Mouse (Mus musculus): ENCODE results near the gene Eid2.
A peak's percentile ranks its signal among the peaks of the same experiment; 100 is the strongest.
"Not testable (repeated sequence)": the region's sequence is repeated elsewhere in the genome, so short reads cannot be mapped to it uniquely, and the experiment has no call there.

The Eid2 gene

DNA sequence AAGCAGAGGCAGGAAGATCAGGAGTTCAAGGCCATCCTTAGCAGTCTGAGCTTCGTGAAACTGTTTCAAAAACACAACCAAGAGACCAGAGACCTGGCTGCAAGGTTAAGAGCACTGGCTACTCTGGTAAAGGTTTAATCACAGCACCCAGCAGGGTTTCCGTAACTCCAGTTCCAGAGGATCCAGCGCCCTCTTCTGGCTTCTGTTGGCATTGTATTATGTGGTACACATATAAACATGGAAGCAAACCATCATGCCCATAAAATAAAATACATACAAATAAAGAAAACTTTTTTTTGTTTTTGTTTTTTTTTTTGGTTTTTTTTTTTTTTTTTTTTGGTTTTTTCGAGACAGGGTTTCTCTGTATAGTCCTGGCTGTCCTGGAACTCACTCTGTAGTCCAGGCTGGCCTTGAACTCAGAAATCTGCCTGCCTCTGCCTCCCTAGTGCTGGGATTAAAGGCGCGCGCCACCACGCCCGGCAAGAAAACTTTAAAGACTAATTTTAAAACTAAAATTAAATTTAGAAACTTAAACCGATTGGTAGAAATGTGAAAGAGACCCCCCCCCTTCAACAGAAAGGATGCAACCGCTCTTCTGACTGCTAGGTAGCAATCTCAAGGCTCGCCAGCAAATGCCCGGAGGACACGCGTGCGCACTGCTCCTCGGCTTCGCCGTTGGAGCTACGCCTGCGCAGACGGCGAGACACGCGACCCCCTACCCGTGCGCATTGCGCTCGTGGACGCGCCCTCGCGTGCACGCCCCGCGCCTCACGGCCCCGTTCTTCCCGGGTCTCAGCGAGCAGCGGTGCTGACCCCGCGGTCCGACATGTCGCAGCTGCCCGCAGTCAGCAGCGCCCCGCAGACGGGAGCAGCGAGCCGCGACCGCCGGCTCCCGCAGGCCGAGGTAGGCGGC lies at the start of gene Eid2:
Eid2 (plus strand) TSS at position 753 of the 913 bp plus-strand sequence.
- peak; percentile 86 for DNase-seq (ENCODE audit: low spot score in 2 of 2)

DNA sequence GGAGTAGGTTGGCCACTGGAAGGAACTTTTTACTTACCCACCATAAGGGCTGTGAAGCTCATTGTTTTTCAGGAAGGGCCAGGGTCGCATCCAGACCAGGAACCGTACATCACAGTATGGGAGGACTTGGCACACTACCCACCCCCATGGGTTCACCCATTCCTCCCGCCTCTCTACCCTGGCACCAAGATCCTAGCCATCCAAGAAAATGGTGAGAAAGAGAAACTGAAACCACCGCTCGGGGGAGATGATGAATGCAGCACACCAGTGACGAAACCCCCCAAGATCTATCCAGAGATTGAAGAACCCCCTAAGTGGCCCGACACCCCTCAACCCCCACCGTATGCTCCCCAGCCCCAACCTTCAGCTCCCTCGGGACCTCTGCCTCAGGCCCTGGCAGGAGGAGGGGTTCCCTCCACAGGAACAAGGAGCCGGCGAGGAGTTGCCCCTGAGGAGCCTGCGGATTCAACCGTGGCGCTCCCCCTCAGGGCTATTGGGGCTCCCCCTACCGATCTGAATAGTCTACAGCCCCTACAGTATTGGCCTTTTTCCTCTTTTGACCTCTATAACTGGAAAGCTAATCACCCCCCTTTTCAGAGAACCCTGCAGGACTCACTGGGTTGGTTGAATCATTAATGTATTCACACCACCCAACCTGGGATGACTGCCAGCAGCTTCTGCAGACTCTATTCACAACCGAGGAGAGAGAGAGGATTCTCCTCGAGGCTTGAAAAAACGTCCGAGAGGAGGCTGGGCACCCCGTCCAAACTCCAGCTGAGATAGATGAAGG lies 48.5 kb upstream of the Eid2 start:
- DNase-seq (ENCODE audit: low spot score in 2 of 2): peak; percentile 45 to 55

DNA sequence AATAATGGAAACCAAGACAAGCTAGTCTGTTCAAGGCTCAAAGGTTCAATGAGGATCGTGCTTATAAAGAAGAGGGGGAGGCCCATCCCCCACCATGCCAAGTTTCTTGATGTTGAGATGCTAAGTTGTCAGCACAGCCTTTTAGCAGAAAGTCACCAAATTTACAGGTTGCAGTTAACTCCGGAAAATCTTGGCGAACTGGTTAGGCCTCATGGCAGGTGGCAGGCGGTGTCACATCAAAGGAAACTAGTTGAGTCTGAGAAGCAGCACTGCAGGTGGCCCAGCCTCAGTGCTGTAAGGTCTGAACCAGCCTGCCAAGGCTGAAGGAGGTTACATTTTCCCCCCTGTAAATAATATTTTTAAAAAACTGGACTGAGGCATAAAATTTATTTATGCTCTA lies 40.8 kb upstream of the Eid2 start:
- not testable (repeated sequence) for DNase-seq (ENCODE audit: low spot score in 2 of 2)

DNA sequence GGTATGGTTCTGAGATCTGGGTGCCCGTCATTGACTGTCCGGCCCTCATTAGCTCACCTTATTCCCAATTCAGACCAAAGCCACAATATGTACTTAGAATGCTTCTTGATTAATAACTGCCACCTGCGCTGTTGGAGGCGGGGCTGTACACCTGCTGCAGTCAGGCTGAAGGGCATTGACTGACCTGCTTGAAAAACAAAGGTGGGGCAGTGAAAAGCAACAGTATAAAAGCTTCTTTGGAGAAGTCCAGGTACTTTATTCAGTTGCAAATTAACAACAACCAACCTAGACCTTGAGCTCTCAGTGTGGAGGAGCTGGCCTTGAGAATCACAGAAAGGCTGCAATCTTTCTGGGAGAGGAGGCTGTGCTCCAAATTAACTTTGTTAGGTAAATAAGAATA lies 40.3 kb upstream of the Eid2 start:
- DNase-seq (ENCODE audit: low spot score in 2 of 2): not testable (repeated sequence)

DNA sequence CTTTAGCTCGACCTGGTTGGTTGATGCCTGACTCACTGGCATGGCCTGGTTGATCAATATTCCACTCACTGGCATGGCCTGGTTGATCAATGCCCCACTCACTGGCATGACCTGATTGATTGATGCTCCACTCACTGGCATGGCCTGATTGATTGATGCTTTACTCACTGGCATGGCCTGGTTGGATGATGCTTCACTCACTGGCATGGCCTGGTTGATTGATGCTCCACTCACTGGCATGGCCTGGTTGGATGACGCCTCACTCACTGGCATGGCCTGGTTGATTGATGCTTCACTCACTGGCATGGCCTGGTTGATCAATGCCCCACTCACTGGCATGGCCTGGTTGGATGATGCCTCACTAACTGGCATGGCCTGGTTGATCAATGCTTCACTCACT lies 23.7 kb upstream of the Eid2 start:
- not testable (repeated sequence) for DNase-seq (ENCODE audit: low spot score in 2 of 2)

DNA sequence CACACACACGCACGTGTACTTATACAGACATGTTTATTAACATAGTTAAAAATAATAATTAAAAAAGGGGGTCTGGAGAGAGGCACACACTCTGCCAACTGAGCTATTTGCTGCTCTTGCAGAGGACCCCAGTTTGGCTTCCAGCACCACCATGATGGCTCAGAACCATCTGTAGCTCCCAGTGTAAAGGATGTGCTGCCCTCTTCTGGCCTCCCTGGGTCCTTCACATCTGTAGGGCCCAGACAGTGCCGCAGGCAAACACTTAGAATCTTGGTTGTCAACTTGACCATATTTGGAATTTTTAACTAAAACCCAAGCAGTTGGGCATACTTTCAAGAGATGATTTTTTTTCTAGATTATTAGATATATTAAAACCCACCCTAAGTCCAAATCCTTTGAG lies 18.7 kb upstream of the Eid2 start:
- DNase-seq (ENCODE audit: low spot score in 2 of 2): no peak

DNA sequence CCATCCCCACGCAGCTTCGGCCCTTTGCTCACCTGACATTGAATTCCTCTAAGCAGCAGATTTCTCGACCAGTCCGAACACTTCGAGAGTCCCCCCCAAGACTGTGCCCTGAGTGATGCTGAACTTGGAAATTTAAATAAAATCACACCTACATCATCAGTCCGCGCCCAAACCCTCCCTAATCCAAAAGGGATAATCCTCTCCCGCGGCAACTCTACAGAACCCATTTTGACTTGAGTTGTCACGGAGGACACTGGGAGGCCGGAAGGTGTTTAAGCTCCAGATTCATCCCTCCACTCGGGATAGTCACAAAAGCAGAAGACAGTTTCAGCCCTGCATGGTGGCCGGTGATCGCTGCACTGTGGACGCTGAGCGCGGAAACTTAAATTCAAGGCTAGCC lies 15.7 kb upstream of the Eid2 start:
- DNase-seq (ENCODE audit: low spot score in 2 of 2): no peak

DNA sequence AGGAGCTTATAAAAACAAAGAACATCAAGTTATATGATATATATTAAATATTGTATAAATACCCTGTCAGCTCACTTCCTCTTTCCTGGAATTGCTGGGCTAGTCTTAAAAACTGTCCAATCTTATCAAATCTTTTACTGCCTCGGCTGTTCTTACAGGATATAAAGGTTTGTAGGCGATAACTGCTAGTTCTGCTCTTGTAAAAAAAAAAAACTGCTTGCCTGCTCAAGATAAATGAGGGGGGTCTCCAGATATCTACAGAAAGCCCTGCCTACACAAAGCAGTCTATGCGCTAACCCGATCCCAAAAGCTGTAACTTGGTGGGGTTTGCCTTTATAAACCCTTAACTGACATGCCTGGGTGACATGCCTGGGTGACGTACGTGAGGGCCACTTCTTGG lies 13.1 kb upstream of the Eid2 start:
- DNase-seq (ENCODE audit: low spot score in 2 of 2): no peak

DNA sequence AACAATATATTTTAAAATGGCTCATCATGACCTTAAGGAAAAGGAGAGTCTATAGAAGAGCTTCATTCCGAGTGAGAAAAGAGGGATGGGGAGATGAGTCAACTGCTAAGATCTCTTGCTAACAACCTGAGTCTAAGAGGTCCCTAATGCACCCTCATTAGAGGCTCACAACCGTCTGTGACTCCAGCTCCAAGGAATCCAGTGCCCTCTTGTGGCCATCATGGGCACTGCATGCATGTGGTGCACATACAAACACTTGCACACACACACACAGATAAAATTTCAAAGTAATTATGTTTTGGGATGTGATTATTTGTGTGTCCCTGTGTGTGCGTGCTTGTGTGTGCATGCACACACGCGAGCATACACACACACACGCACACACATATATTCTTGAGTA lies 12.2 kb upstream of the Eid2 start:
- DNase-seq (ENCODE audit: low spot score in 2 of 2): no peak

DNA sequence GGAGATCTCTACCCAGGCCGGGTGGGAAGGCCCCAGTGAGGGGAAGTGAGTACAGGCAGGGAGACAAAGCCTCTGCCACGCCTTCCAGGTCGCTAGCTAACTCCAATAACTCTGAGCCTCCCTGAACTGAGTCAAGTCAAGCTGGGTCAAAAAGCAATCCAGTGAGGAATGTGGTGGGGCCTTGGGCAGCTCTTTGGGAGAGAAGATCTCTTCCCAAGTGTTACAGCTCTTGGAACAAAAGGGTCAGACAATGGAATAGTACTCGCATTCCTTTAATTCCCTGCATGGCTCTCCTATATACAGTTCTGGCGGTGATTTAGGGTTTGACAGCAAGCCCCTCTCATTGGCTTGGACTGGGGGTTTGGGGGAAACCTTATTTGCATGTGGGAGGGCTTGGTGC lies 4.8 kb upstream of the Eid2 start:
- no peak for DNase-seq (ENCODE audit: low spot score in 2 of 2)

DNA sequence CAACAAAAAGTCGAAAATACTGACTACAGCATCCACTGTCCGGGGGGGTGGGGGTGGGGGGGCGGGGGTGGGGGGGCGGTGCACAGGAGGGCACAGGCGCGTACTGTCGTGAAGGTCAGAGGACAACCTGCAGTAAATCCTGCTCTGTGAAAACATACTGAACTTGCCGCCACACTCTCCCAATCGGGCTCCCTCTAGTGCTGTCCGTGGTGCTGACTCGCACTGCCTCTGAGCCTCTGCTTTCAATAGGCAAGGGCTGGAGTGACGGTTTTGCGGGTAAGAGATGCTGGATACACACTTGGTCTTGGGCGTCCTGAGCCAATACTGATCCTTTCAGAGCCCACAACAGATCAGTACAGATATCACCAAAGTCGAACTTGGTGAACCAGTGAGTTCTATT lies 3.9 kb upstream of the Eid2 start:
- no peak for DNase-seq (ENCODE audit: low spot score in 2 of 2)

DNA sequence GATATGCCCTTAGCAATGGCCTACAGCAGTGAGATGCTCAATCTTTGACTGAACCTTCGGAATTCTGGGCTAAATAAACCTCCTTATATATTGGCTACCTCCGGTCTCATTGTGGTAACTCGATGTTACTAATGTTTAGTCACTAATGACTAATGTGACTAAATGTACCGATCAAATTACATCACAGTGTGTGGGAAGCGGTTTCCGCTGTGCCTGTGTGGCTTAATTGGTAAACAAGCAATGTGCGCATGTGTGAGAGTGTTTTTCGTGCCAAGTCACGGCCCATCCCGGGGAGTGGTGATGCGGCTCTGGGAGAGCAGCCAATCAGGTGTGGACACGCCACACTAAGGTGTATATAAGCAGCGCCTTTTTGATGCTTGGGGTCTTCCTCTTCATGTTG lies 2.3 kb upstream of the Eid2 start:
- DNase-seq (ENCODE audit: low spot score in 2 of 2): no peak

DNA sequence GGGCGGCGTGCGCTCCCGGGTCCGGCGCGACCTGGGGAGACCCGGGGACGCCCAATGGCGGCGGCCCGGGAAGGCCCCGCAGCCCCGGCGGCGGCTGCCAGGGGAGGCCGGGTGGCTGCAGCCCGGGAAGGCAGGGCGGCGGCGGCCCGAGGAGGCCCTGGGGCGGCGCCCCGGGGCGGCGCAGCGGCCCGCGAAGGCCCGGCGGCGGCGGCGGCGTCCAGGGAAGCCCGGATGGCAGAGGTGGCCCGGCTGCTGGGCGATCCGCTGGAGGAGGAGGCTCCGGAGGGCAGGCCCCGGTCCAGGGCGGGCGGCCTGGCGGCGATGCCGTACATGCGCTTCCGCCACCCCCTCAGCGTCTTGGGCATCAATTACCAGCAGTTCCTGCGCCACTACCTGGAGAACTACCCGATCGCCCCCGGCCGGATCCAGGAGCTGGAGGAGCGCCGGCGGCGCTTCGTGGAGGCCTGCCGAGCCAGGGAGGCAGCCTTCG lies 406 bp downstream of the Eid2 start:
- peak in 1 of 2 experiments; percentile 47 for DNase-seq (ENCODE audit: low spot score in 2 of 2)

DNA sequence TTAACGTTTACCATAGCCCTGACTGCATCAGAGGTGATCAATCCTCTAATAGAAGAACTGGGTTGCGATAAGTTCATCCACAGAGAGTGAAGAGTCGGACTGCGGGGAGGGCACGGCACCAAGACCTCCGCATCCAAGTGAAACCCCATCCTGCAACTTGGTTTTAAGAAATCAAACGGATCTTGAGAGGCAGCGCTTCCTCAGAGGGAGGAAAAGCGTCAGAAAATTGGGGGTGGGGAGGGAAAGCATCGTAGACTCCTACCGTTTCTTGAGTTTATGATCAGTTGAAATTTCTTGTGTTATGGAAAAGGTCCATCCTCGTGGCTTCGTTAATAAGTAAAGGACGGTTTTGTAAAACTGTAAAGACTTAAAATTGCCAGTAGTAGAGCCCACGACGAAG lies 895 bp downstream of the Eid2 start:
- no peak for DNase-seq (ENCODE audit: low spot score in 2 of 2)

DNA sequence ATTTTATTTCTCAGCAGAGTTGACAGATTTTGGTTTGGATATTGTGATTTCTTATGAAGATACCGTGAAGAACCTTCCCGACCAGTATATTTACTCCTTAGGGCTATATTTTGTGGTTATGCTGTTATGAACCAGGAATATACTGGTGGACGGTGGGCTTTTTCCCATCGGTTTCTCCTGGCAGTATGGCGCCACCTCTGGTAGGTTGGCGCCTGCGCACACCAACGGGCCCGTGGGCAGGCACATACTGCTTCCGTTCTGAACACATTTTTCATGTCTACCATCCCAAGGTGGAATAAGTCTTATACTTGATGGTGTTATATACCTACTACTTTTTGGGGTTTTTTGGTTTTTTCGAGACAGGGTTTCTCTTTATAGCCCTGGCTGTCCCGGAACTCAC lies 1.7 kb downstream of the Eid2 start:
- DNase-seq (ENCODE audit: low spot score in 2 of 2): no peak

DNA sequence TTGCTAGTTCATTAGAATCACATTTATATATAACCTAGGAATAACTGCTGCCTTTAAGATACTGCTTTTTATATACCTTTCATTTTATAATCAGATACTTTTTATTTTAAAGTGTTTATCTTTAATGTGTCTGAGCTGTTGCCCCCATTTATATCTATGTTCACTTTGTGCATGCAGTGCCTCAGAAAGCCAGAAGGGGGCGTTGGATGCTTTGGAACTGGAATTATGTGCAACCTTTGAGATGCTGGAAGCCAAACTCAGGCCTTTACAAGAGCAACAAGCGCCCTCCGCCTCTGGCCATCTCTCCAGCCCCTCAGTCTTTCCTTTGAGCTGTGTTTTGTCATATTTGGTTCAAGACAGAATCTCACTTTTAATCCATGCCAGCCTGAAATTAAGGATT lies 4.1 kb downstream of the Eid2 start:
- no peak for DNase-seq (ENCODE audit: low spot score in 2 of 2)

DNA sequence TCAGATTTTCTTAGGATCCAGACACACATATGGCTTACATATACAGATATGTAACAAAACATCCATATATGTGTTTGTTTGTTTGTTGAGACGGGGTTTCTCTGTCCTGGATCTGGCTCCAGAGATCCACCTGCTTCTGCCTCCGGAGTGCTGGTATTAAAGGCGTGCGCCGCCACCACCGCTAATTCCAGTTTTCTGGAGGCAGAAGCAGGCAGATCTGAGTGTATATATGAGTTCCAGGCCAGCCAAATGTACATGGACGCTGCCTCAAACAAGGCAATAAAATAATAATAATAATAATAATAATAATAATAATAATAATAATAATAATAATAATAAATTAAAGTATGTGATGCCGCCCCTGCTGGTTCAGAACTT lies 9.5 kb downstream of the Eid2 start:
- DNase-seq (ENCODE audit: low spot score in 2 of 2): no peak

DNA sequence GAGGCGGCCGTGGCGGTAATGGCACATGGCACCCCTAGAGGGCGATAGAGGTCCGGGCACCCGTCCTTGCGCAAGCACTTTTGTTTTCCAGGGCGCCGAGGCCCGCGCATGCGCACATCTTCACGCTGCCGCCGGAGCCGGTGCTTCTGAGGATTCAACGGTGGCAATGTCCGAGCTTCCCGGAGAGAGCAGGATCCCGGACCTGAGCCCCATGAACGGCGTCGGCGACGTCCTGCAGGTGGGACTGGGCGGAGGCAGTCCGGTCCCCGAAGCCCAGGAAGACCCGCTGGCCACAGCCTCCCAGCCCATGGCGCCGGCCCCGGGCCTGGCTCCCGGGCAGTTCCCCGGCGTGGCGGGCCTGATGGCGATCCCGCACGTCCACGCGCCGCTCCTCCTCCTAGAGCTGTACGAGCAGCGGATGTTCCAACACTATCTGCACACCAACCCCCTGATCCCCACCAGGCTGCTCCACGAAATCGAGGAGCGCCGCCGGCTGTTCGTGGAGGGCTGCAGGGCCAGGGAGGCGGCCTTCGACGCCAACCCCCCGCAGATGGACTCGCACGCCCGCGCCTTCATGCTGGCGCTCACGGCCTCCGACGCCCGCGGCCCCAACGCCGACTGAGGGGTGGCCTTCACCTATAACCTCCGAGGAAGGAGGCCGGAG lies 10.1 kb downstream of the Eid2 start, which contains the start of gene Eid2b:
Eid2b (plus strand) TSS at position 125 of the 664 bp plus-strand sequence.
- peak; percentile 89 to 95 for DNase-seq (ENCODE audit: low spot score in 2 of 2)

DNA sequence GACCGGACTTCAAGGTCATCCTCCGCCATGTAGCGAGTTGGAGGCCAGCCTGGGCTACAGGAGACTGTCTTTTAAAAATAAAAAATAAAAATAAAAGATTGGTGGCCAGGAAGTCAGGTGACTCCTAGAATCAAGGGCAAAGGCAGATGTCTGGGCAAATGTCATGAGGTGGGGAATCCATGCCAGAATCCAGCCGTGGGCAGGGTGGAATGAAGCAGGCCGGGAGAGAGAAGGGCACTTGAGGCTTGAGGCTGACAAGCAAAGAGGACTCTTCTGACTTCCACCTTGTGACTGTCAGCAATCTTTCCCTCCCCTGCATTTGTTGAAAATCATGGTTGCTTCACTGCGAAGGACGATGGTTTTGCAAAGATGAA lies 10.6 kb downstream of the Eid2 start:
- DNase-seq (ENCODE audit: low spot score in 2 of 2): no peak

DNA sequence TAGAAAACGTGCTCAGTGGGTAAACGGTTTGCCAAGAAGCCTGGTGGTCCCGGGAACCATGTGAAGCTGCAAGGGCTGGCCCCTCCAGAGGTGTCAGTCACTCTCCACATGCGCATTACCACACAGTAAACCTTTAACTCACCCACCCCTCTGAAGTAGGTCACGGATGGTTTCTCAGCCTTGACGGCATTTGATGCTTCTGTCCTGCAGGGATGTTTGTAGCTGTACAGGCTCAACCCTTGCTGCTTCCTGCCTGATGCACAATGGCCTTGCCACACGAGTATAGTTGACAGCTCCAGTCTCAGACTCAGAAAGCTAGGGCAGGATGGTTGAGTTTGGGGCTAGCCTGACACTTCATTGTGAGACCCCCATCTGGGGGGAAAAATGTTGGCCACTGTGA lies 12.9 kb downstream of the Eid2 start:
- DNase-seq (ENCODE audit: low spot score in 2 of 2): no peak

DNA sequence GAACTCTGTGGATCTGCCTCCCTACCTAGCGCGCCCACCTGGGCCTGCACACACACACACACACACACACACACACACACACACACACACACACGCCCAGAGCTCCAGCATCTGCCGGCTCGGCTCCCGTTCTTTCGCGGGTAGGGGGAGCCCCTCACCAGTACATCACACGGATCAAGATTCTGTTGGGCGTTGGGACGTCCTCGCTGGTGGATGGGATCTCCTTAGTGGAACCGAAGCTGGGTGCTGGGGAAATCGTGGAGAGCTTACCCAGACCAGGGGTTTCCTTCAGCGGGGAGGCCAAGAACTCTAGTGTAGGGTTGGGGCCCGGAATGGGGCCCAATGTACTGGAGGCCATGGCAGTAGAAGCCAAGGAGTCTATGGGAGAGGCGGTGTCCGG lies 22.5 kb downstream of the Eid2 start:
- no peak for DNase-seq (ENCODE audit: low spot score in 2 of 2)
